Mouse (Mus musculus): ENCODE results near the gene B4galt5.

DNA sequence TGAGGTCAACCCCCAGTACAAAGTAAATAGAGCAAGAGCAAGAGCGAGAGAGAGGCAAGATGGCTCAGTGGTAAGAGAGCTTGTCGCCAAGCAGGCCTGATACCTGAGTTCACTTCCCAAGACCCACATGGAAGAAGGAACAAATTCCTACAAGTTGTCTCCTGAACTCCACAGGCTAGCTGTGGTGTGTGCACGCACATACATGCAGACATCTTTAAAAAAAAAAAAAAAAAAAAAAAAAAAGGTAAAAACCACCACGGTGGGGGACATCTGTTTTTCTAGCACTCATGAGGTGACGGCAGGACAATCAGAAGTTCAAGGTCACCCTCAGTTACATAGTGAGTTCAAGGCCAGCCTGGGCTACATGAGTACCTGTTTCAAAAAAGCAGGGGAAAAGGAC lies 26.7 kb upstream of the B4galt5 start:
- no peak for TF ChIP-seq CTCF (IDR thresholded peaks at IDR 0.05; ENCODE audit: borderline replicate concordance, insufficient read depth, low read length)
- no peak for TF ChIP-seq POLR2A (IDR thresholded peaks at IDR 0.05; ENCODE audit: low read depth, low read length)

Data from embryonic fibroblast, embryonic 13.5 days (primary cell).